Mouse (Mus musculus) adrenal gland, adult 18-20 months (tissue): ENCODE data around the gene Sap30l. TPM values are rescaled to one million over a fixed set of nuclear protein-coding genes. Genes with fewer than 3 reads are reported as not detected.

Experiments
- DNase-seq, 2 experiments: peaks; one replicate each; pipeline ENCODE4 v3.0.0; 2021 to 2022; ENCODE audit warnings: low spot score in 2 of 2
- long read RNA-seq, 2 experiments: library from polyadenylated mRNA; stranded (forward); transcript quantifications; one replicate each; pipeline ENCODE4 v2.0.0; 2021
- total RNA-seq, 2 experiments: library from RNA; stranded (reverse); gene quantifications; 1 replicate in 1 of 2; 2 replicates in 1 of 2; pipeline ENCODE4 v1.2.3; 2021

Sap30l gene
- total RNA-seq, result 10 to 100 TPM; 48.5 to 62.8 TPM
- long read RNA-seq, experiment 1, transcript Sap30l-201 (4 exons, 1,151 nt), result major isoform, 21 of 23 reads
- long read RNA-seq, experiment 1, partial matches to known transcripts, result 1 of 23 reads
- long read RNA-seq, experiment 1, other reads (novel, unspliced or antisense), result 1 of 23 reads
- long read RNA-seq, experiment 2, transcript Sap30l-201 (4 exons, 1,151 nt), result major isoform, 117 of 124 reads
- long read RNA-seq, experiment 2, partial matches to known transcripts, result 4 of 124 reads
- long read RNA-seq, experiment 2, other reads (novel, unspliced or antisense), result 3 of 124 reads

- peak; percentile 94 to 97 for DNase-seq
These were observed at the start of gene Sap30l for GRCm38 (mm10) chr11:57800971-57801765. Gene Sap30l (plus strand): TSS chr11:57801637.

- DNase-seq, result no peak
These were observed 47.8 kb upstream of the Sap30l start for GRCm38 (mm10) chr11:57753538-57754203.

- DNase-seq, result no peak
These were observed 42.8 kb upstream of the Sap30l start for GRCm38 (mm10) chr11:57758621-57759020.

- DNase-seq, result no peak
These were observed 40.9 kb upstream of the Sap30l start for GRCm38 (mm10) chr11:57760509-57761058.

GRCm38 (mm10) chr11:57761347-57761746 is 40.1 kb upstream of the Sap30l start:
- no peak for DNase-seq

GRCm38 (mm10) chr11:57764124-57764523 is 37.3 kb upstream of the Sap30l start:
- DNase-seq, result no peak

GRCm38 (mm10) chr11:57766617-57767016 is 34.8 kb upstream of the Sap30l start:
- DNase-seq, result no peak

GRCm38 (mm10) chr11:57767171-57767570 is 34.3 kb upstream of the Sap30l start:
- no peak for DNase-seq

- no peak for DNase-seq
These were observed 30.7 kb upstream of the Sap30l start for GRCm38 (mm10) chr11:57770776-57771175.

GRCm38 (mm10) chr11:57771676-57772075 is 29.8 kb upstream of the Sap30l start:
- DNase-seq, result no peak

GRCm38 (mm10) chr11:57773479-57773878 is 28.0 kb upstream of the Sap30l start:
- no peak for DNase-seq

- no peak for DNase-seq
These were observed 27.5 kb upstream of the Sap30l start for GRCm38 (mm10) chr11:57773936-57774335.

GRCm38 (mm10) chr11:57775868-57776267 is 25.6 kb upstream of the Sap30l start:
- no peak for DNase-seq

- no peak for DNase-seq
These were observed 24.9 kb upstream of the Sap30l start for GRCm38 (mm10) chr11:57776546-57776945.

- DNase-seq, result peak in 1 of 2 experiments; percentile 27
These were observed 23.1 kb upstream of the Sap30l start for GRCm38 (mm10) chr11:57778349-57778748.

- DNase-seq, result no peak
These were observed 21.6 kb upstream of the Sap30l start for GRCm38 (mm10) chr11:57779824-57780223.

- no peak for DNase-seq
These were observed 14.6 kb upstream of the Sap30l start for GRCm38 (mm10) chr11:57786616-57787418.

GRCm38 (mm10) chr11:57787913-57788312 is 13.5 kb upstream of the Sap30l start:
- DNase-seq, result peak; percentile 68 to 75

GRCm38 (mm10) chr11:57790866-57791535 is 10.4 kb upstream of the Sap30l start:
- no peak for DNase-seq

GRCm38 (mm10) chr11:57795086-57795485 is 6.4 kb upstream of the Sap30l start:
- no peak for DNase-seq
